Comparison of ENCODE assay signal across 8 mouse cellular contexts in the genomic region with DNA sequence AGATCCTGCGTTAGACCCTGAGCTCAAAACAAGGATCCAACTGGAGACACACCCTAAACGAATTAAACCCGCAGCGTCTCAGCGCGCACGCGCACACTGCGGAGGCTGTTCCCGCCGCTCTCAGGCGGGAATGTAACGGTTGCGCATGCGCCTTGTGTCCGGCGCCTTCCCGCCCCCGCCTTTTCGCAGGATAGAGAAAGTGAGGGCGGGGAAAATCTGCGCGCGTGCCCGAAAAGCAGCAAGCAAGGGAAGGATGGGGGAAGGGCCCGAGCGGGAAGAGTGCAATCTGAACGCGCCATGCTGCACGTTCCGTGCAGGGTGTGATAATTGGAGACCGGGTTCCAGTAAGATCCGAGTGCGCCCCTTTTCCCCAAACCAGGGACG. TPM values are rescaled to one million over a fixed set of nuclear protein-coding genes. Genes with fewer than 3 reads are reported as not detected.
DNase-seq lines count a peak whose midpoint lies in the region; ATAC-seq and TF ChIP-seq lines count a peak whose summit lies in the region.

No protein-coding gene starts in this region.

- H3K9me3 ChIP-seq in hindbrain, embryonic 10.5 days = no peaks in the 10 kb centered on the region
- no peaks in the 10 kb centered on the region for H3K9me3 ChIP-seq in lung, embryonic 16.5 days (ENCODE audit: control insufficient read depth, low read length)

- H3K36me3 ChIP-seq in hindbrain, embryonic 10.5 days = peaks cover 23% of the 10 kb centered on the region
- no peaks in the 10 kb centered on the region for H3K36me3 ChIP-seq in lung, embryonic 16.5 days (ENCODE audit: control insufficient read depth, insufficient read depth, low read length)
- peaks cover 8% of the 10 kb centered on the region; the same call in 1 of the 2 replicates for H3K36me3 ChIP-seq in thymus, adult 2 months (ENCODE audit: control insufficient read depth, insufficient read depth, low read length)

- H3K27ac ChIP-seq in hindbrain, embryonic 10.5 days = peak overlapping the region; percentile 96
- peak overlapping the region; percentile 99 for H3K27ac ChIP-seq in lung, embryonic 16.5 days (ENCODE audit: low read length)
- peak overlapping the region; percentile 80 for H3K27ac ChIP-seq in thymus, adult 2 months (ENCODE audit: control insufficient read depth, insufficient read depth, low read length)

- H3K4me1 ChIP-seq in hindbrain, embryonic 10.5 days (replicated peaks) = peaks cover 28% of the 10 kb centered on the region
- H3K4me1 ChIP-seq in lung, embryonic 16.5 days (replicated peaks; ENCODE audit: control insufficient read depth, insufficient read depth, low read length) = peaks cover 18% of the 10 kb centered on the region
- peaks cover 14% of the 10 kb centered on the region for H3K4me1 ChIP-seq in thymus, adult 2 months (replicated peaks; ENCODE audit: control insufficient read depth, insufficient read depth, low read length)

- H3K4me3 ChIP-seq in hindbrain, embryonic 10.5 days = peak overlapping the region; percentile 68
- H3K4me3 ChIP-seq in lung, embryonic 16.5 days (ENCODE audit: low read length) = peak overlapping the region; percentile 78
- peak overlapping the region; percentile 83 for H3K4me3 ChIP-seq in thymus, adult 2 months (ENCODE audit: control insufficient read depth, insufficient read depth, low read length)

- under 1% methylated on average over 35 of the region's 35 CpGs for WGBS in hindbrain, embryonic 10.5 days
- 0% methylated on average over 35 of the region's 35 CpGs for WGBS in lung, embryonic 16.5 days
- under 1% methylated on average over 35 of the region's 35 CpGs for WGBS in thymus, adult 2 months

- peak; percentile 76 for ATAC-seq in frontal cortex, adult (ENCODE audit: low TSS enrichment)
- ATAC-seq in lung, embryonic 16.5 days (ENCODE audit: low read depth) = peak; percentile 86

- peak overlapping the region; percentile 97 for H3K4me2 ChIP-seq in lung, embryonic 16.5 days (ENCODE audit: low read depth, low read length)

- TF ChIP-seq POLR2A in thymus, adult 2 months (IDR thresholded peaks at IDR 0.05; ENCODE audit: control insufficient read depth, extremely low read depth, insufficient read depth, low read length, poor library complexity) = peak; percentile 64

- peak; percentile 96 for DNase-seq in Muller cell, postnatal 12 days (ENCODE audit: inconsistent ontology term)
- DNase-seq in cerebellum, adult 9-10 months = peak; percentile 97
- DNase-seq in hindbrain, embryonic 10.5 days (ENCODE audit: low spot score) = peak; percentile 96
- peak; percentile 96 for DNase-seq in layer of hippocampus, adult 9-11 months
- peak; percentile 91 for DNase-seq in ovary, adult 18-20 months (ENCODE audit: low spot score)
- DNase-seq in thymus, adult 2 months = peak; percentile 94

- H3K27me3 ChIP-seq in hindbrain, embryonic 10.5 days (ENCODE audit: insufficient read depth, poor library complexity, severe bottlenecking) = no peaks in the 10 kb centered on the region
- H3K27me3 ChIP-seq in lung, embryonic 16.5 days (ENCODE audit: control insufficient read depth, insufficient read depth, low read depth, low read length) = no peaks in the 10 kb centered on the region
- no peaks in the 10 kb centered on the region for H3K27me3 ChIP-seq in thymus, adult 2 months (ENCODE audit: control insufficient read depth, insufficient read depth, low read length)

- peak; percentile 51; the same call in 1 of the 2 replicates for TF ChIP-seq CTCF in thymus, adult 2 months (IDR thresholded peaks at IDR 0.05; ENCODE audit: borderline replicate concordance, control insufficient read depth, extremely low read depth, insufficient read depth, low read length, poor library complexity)

- peak overlapping the region; percentile 96 for H3K9ac ChIP-seq in lung, embryonic 16.5 days (ENCODE audit: low read length)

RNA-seq across cellular contexts. Expression of gene Tuba1b, which starts 0.5 kb away (rescaled TPM):
- 2,254 and 2,463 TPM in 2 replicates for polyA plus RNA-seq in hindbrain, embryonic 10.5 days (2016; fragmentation: Nextera tagmentation; extraction: Ambion mirVana)
- 1,812 and 1,892 TPM in 2 replicates for polyA plus RNA-seq in lung, embryonic 16.5 days (2015; fragmentation: Nextera tagmentation; extraction: Ambion mirVana)
- 3,866 and 5,106 TPM in 2 replicates for polyA plus RNA-seq in thymus, adult 2 months (2012; rRNA removed)

RNA-seq across cellular contexts. Expression of gene Lmbr1l, which starts 15.8 kb away (rescaled TPM):
- polyA plus RNA-seq in hindbrain, embryonic 10.5 days (2016; fragmentation: Nextera tagmentation; extraction: Ambion mirVana) = 22.3 and 25.5 TPM in 2 replicates
- polyA plus RNA-seq in lung, embryonic 16.5 days (2015; fragmentation: Nextera tagmentation; extraction: Ambion mirVana) = 15.7 and 17.3 TPM in 2 replicates
- 390 and 404 TPM in 2 replicates for polyA plus RNA-seq in thymus, adult 2 months (2012; rRNA removed)

RNA-seq across cellular contexts. Expression of gene Gm49450, which starts 19.5 kb away (rescaled TPM):
- not detected in 2 replicates for polyA plus RNA-seq in hindbrain, embryonic 10.5 days (2016; fragmentation: Nextera tagmentation; extraction: Ambion mirVana)
- not detected in 2 replicates for polyA plus RNA-seq in lung, embryonic 16.5 days (2015; fragmentation: Nextera tagmentation; extraction: Ambion mirVana)
- 82.1 and 153 TPM in 2 replicates for polyA plus RNA-seq in thymus, adult 2 months (2012; rRNA removed)

RNA-seq across cellular contexts. Expression of gene Tuba1a, which starts 19.7 kb away (rescaled TPM):
- polyA plus RNA-seq in hindbrain, embryonic 10.5 days (2016; fragmentation: Nextera tagmentation; extraction: Ambion mirVana) = 4,838 and 8,764 TPM in 2 replicates
- polyA plus RNA-seq in lung, embryonic 16.5 days (2015; fragmentation: Nextera tagmentation; extraction: Ambion mirVana) = 870 and 906 TPM in 2 replicates
- polyA plus RNA-seq in thymus, adult 2 months (2012; rRNA removed) = 373 and 432 TPM in 2 replicates

RNA-seq across cellular contexts. Expression of gene Dhh, which starts 35.5 kb away (rescaled TPM):
- 0.42 and 0.46 TPM in 2 replicates for polyA plus RNA-seq in hindbrain, embryonic 10.5 days (2016; fragmentation: Nextera tagmentation; extraction: Ambion mirVana)
- 1.4 and 2.4 TPM in 2 replicates for polyA plus RNA-seq in lung, embryonic 16.5 days (2015; fragmentation: Nextera tagmentation; extraction: Ambion mirVana)
- 1.1 and 2.6 TPM in 2 replicates for polyA plus RNA-seq in thymus, adult 2 months (2012; rRNA removed)

Comparison
In these comparisons a context has a peak if more than half of its experiments do, and no peak if none do; other contexts are left out.
1. Peak in every context shown above with its lines: DNase-seq, ATAC-seq, H3K4me3 ChIP-seq and H3K27ac ChIP-seq.
2. RNA of gene Lmbr1l, which starts 15.8 kb away (polyA plus RNA-seq): 390 to 404 TPM in thymus, adult 2 months; 22.3 to 25.5 TPM in hindbrain, embryonic 10.5 days and 15.7 to 17.3 TPM in lung, embryonic 16.5 days; every median in the first group is over 10 times any median in the second.
3. RNA of gene Gm49450, which starts 19.5 kb away (polyA plus RNA-seq): 82.1 to 153 TPM in thymus, adult 2 months; not detected in hindbrain, embryonic 10.5 days and not detected in lung, embryonic 16.5 days; every median in the first group is over 10 times any median in the second.